Mouse (Mus musculus): ENCODE measurements around the gene Gm10160.

Gene Gm10160

GRCm38 (mm10) chr7:81855694-81856093 lies at the start of gene Gm10160:
Gm10160 (minus strand) TSS chr7:81855794.
- DNase-seq, result no peak

GRCm38 (mm10) chr7:81904926-81905325 lies 49.3 kb upstream of the Gm10160 start:
- DNase-seq, result no peak

- no peak for DNase-seq
Measured at GRCm38 (mm10) chr7:81904094-81904493, 48.5 kb upstream of the Gm10160 start.

- no peak for DNase-seq
Measured at GRCm38 (mm10) chr7:81899361-81899760, 43.8 kb upstream of the Gm10160 start.

- no peak for DNase-seq
Measured at GRCm38 (mm10) chr7:81885128-81885527, 29.5 kb upstream of the Gm10160 start.

- DNase-seq, result no peak
Measured at GRCm38 (mm10) chr7:81881600-81881999, 26.0 kb upstream of the Gm10160 start.

GRCm38 (mm10) chr7:81880797-81881196 lies 25.2 kb upstream of the Gm10160 start:
- DNase-seq, result peak; percentile 71

- no peak for DNase-seq
Measured at GRCm38 (mm10) chr7:81880286-81880685, 24.7 kb upstream of the Gm10160 start.

GRCm38 (mm10) chr7:81875372-81875771 lies 19.8 kb upstream of the Gm10160 start:
- DNase-seq, result no peak

GRCm38 (mm10) chr7:81874636-81875035 lies 19.0 kb upstream of the Gm10160 start:
- DNase-seq, result no peak

- DNase-seq, result no peak
Measured at GRCm38 (mm10) chr7:81873807-81874206, 18.2 kb upstream of the Gm10160 start.

- DNase-seq, result no peak
Measured at GRCm38 (mm10) chr7:81872493-81873013, 17.0 kb upstream of the Gm10160 start.

GRCm38 (mm10) chr7:81868158-81868557 lies 12.6 kb upstream of the Gm10160 start:
- peak; percentile 89 for DNase-seq

GRCm38 (mm10) chr7:81867231-81867930 lies 11.8 kb upstream of the Gm10160 start:
- DNase-seq, result no peak

GRCm38 (mm10) chr7:81865937-81866336 lies 10.3 kb upstream of the Gm10160 start:
- DNase-seq, result no peak

- DNase-seq, result no peak
Measured at GRCm38 (mm10) chr7:81864552-81864951, 9.0 kb upstream of the Gm10160 start.

- DNase-seq, result peak; percentile 85
Measured at GRCm38 (mm10) chr7:81862587-81863583, 7.3 kb upstream of the Gm10160 start.

- no peak for DNase-seq
Measured at GRCm38 (mm10) chr7:81861921-81862320, 6.3 kb upstream of the Gm10160 start.

GRCm38 (mm10) chr7:81861461-81861860 lies 5.9 kb upstream of the Gm10160 start:
- no peak for DNase-seq

GRCm38 (mm10) chr7:81860996-81861395 lies 5.4 kb upstream of the Gm10160 start:
- peak; percentile 72 for DNase-seq

- peak; percentile 62 for DNase-seq
Measured at GRCm38 (mm10) chr7:81860071-81860470, 4.5 kb upstream of the Gm10160 start.

GRCm38 (mm10) chr7:81858968-81859721 lies 3.6 kb upstream of the Gm10160 start, which contains the start of gene Tm6sf1:
Tm6sf1 (plus strand) TSS chr7:81859001.
- peak; percentile 76 for DNase-seq

- DNase-seq, result no peak
Measured at GRCm38 (mm10) chr7:81858236-81858635, 2.6 kb upstream of the Gm10160 start.

Measured in thymus, postnatal 4 days (tissue).